Mouse (Mus musculus) fat pad, adult 2 months (tissue): Measurements from ENCODE around the gene AA986860.

Experiments used
- DNase-seq: peaks from one replicate; pipeline ENCODE4 v3.0.0-alpha.2; 2011; ENCODE audit warnings: low read depth, low spot score; ENCODE audit errors: extremely low read depth

AA986860 gene

DNA sequence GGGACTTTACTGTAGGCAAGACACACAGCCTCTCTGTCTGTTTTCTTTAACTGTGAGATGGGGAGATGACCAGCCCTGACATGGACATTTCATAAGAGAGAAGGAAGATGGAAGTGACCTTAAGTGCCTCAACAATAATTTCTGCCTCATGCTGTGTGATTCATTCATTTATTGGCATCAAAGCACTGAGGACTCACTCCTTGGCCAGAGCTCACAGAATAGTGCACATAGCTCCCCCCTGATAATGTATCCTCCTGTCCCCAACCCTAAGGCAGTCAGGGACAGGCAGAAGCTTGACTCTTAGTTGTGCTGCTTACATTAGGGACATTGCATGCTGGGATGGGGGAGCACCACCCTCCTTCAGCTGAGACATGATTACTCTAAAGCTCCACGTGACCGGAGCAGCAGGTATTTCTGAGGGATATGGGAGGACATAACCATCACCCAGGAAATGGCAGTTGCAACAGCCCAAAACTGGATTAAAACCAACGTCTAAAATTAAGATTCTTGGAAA is 39.3 kb downstream of the AA986860 start:
- peak; percentile 55 for DNase-seq

DNA sequence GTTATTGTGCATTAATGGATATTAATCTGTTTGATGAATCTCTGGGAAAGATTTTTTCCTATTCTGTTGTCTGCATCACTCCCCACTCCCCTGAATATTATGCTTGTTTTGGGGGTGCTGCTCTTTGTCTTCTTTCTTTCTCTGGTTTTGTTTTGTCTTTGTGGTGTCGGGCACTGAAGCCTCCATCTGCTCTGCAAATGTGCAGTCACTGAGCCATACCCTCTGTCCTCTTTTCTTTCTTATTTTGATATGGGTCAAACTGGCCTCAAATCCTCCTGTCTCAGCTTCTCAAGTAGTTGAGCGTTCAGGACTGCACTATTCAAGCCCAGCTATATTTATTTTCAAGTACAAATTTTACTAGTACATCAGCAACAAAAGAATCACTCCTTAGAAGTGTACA is 43.5 kb downstream of the AA986860 start:
- DNase-seq = no peak

DNA sequence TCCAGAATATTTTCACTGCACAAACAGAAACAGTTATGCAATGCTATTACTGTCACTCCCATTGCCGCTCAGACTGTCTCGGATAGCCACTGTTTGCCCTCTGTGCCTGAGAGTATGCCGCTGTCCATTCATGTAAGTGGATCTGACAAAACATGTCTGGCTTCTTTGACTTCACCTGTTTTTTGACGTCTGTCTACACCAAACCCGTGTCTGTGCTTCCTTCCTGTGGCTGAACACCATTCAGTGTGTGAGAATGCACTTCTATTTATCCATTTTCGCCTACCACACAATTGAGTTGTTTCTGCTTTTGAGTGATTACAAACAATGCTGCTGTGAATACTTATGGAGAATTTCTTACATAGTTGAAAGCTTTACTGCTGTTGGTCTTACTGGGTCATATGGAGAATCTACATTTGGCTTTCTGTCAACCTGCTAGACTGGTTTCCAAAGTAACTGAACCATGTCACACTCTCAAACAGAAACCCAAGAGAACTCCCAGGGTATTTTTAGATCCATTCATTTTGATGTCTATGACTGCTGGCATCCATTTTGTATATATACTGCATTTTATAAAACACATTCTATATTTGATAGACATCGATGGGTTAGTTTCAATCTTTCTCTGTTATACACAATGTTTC is 44.0 kb downstream of the AA986860 start:
- no peak for DNase-seq

DNA sequence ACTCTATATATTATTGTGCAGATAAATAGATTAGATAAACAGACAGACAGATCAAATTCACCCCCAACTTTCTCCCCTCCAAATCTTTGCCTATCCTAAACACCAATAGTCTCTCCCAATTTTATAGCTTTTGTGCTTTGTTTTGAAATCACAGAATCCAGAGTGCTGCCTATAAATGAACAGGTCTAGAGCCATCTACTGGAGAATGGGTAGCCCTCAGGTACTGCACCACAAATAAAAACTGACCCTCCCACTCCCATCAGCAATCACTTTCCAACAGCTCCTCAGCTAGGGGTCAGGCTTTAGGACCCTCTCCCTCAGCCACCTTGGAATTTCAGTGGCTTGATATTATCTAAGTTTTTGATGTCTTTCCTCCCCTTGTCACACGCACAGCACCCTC is 44.9 kb downstream of the AA986860 start:
- no peak for DNase-seq

DNA sequence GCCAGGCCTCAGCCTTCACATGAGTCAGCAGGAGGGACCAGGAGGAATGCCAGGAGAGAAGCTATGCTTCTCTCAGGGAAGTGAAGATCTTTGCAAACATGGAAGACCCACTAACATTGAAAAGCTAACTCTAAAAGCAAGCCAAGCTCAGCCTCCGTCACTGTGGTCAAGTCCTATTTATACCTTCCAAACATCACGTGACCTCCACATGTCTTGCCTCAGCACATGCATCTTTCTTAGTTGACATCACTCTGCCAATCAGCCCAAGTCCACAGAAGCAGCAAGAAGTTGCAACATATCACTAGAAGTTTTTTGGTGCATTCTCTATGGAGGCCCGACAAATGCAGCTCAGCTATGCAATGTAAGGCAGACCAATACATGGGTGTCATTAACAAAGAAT is 48.1 kb downstream of the AA986860 start:
- DNase-seq = no peak

DNA sequence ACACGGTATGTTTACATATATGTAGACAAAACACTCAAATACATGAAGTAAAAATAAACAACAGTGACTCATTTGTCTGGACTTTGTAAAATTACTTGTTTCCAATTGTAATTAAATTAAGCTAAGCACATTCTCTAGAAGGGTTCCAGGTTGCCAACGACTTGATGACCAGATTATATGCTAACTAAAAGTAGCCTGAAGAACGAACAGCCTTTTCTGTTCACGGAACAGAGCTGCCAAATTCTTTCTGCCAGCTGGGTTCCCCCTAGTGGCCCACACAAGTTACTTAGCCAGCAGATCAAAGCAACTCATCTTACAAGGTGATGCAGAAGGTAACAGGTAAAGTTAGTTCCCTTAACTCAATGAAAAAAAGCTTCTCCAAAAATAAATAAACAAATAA is 52.3 kb downstream of the AA986860 start:
- DNase-seq = no peak

DNA sequence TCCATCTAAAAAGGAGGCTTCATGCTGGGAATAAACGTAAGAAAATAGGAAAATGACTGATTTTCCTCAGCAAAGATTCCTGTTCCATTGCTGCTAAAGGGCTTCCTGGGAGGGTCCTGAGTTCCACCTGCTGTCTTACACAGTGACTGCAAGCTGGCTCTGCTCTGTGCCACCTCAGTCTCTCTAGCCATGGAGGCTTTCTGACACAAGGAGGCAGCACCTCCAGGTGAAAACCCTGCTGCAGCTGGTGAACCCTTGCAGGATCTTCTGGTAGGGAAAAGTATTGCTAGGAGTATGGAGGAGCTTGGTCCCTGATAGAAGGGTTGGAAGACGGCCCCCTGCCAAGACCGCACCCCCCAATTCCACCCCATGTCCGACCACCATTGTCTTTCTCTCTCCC is 55.2 kb downstream of the AA986860 start:
- no peak for DNase-seq

DNA sequence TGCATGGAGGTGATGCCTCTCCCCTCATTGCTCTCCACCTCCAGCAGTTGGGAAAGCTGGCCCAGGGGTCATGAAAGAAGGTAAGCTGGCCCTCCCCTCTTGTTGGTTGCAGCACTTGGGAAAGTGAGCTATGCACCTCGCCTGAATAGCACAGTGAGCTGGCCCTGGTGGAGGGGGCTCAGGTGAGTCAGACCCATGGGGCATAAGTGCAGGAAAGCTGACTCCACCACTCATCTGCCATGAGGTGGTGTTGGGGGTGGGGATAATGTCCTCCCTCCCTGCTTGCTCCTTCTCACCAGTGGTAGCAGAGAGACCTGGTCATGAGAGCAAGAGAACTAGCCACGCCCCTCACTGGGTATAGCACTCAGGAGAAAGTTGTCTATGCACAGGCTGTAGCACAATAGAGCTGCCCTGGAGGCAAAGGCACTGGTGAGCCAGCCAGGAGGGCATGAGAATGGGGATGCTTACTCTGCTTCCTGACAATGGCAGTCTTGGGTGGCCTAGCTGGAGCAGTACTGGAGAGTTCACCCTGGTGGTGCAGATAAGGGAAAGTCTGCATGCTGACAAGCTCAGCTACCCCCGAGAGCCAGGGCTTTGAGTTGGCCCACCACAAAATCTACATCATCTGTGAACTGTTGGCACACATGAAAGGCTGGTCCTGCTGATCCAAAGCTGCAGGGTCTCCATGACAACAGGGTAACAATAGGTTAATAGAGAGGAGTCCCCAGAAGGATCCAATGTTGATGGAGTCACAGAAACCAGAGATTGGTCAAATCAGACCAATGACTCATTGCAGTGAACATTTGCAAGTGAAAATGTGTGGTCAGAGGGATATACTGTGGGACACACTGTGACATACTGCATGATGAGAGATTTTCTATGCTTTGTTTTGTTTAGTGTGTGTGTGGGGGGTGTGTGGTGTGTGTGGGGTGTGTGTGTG is 58.0 kb downstream of the AA986860 start:
- no peak for DNase-seq
